Mouse (Mus musculus) liver, embryonic 15.5 days (tissue): ENCODE measurements around the gene Srebf2. TPM values are rescaled to one million over a fixed set of nuclear protein-coding genes. Genes with fewer than 3 reads are reported as not detected.

ENCODE experiments used
- ATAC-seq: fragments of 200-750 bp; cut with Nextera tagmentation; 2 replicates; pipeline ENCODE4 v1.8.0; 2017; ENCODE audit warnings: moderate number of reproducible peaks, mild to moderate bottlenecking, moderate library complexity; ENCODE audit not compliant: insufficient read depth
- H3K27ac ChIP-seq: fragments of 300-500 bp; sonication (generic); replicated peaks from 2 replicates; pipeline ENCODE4 v1.5.1; 2015; ENCODE audit warnings: mild to moderate bottlenecking, inconsistent platforms
- H3K27me3 ChIP-seq: fragments of 300-500 bp; sonication (generic); 2 replicates; pipeline ENCODE4 v1.6.1; 2015; ENCODE audit warnings: mild to moderate bottlenecking, inconsistent platforms
- H3K36me3 ChIP-seq: fragments of 300-500 bp; sonication (generic); replicated peaks from 2 replicates; pipeline ENCODE4 v1.6.1; 2015; ENCODE audit warnings: moderate library complexity, mild to moderate bottlenecking, inconsistent platforms
- H3K4me1 ChIP-seq: fragments of 300-500 bp; sonication (generic); replicated peaks from 2 replicates; pipeline ENCODE4 v1.6.1; 2015; ENCODE audit warnings: inconsistent platforms
- H3K4me2 ChIP-seq: fragments of 300-500 bp; sonication (generic); 2 replicates; pipeline ENCODE4 v1.6.1; 2015; ENCODE audit warnings: moderate library complexity, mild to moderate bottlenecking, inconsistent platforms
- H3K4me3 ChIP-seq: fragments of 300-500 bp; sonication (generic); replicated peaks from 2 replicates; pipeline ENCODE4 v1.5.1; 2015; ENCODE audit warnings: mild to moderate bottlenecking, inconsistent platforms
- H3K9ac ChIP-seq: fragments of 300-500 bp; sonication (generic); 2 replicates; pipeline ENCODE4 v1.6.1; 2015; ENCODE audit warnings: moderate library complexity, mild to moderate bottlenecking, inconsistent platforms
- H3K9me3 ChIP-seq: fragments of 300-500 bp; sonication (generic); replicated peaks from 2 replicates; pipeline ENCODE4 v1.6.1; 2016; ENCODE audit warnings: inconsistent platforms
- WGBS: fragments of 180-500 bp; shearing (Covaris S2); methylation state at CpG from one replicate; pipeline ENCODE4 v1.1.7; 2015; ENCODE audit warnings: mixed read lengths; ENCODE audit not compliant: insufficient replicate concordance; 5-methylcytosine and 5-hydroxymethylcytosine counted together
- polyA plus RNA-seq: library from polyadenylated mRNA; unstranded; fragments of >200 nt; fragmentation: Nextera tagmentation; extraction: Ambion mirVana; gene quantifications from 2 replicates; pipeline ENCODE4 v1.2.1, GENCODE M21; 2015

Srebf2 gene
- polyA plus RNA-seq, 1 experiment from 2014 or later: 53.6 TPM

- H3K9me3 ChIP-seq: no peaks in the 10 kb centered on the region
- peaks cover 6% of the 10 kb centered on the region for H3K4me1 ChIP-seq
- no peak overlapping the region for H3K4me3 ChIP-seq
- WGBS: 27% methylated on average over 26 of the region's 26 CpGs
- H3K27ac ChIP-seq: no peak overlapping the region
- peaks cover 94% of the 10 kb centered on the region for H3K27me3 ChIP-seq
- no peak overlapping the region for H3K4me2 ChIP-seq
- no peaks in the 10 kb centered on the region for H3K36me3 ChIP-seq
- H3K9ac ChIP-seq: no peak overlapping the region
- ATAC-seq: no peak
These were observed 72.0 kb downstream of the Srebf2 start for GRCm38 (mm10) chr15:82218778-82219666.

GRCm38 (mm10) chr15:82220003-82220675 lies 73.2 kb downstream of the Srebf2 start:
- peaks cover 94% of the 10 kb centered on the region for H3K27me3 ChIP-seq
- 66% methylated on average over 12 of the region's 12 CpGs for WGBS

GRCm38 (mm10) chr15:82221104-82221860 lies 74.3 kb downstream of the Srebf2 start:
- Histone ChIP-seq H3K9ac (no peak overlapping the region), H3K36me3 (no peaks in the 10 kb centered on the region), H3K27me3 (peaks cover 94% of the 10 kb centered on the region), H3K4me2 (no peak overlapping the region), H3K9me3 (no peaks in the 10 kb centered on the region), H3K27ac (no peak overlapping the region), H3K4me1 (peaks cover 26% of the 10 kb centered on the region), H3K4me3 (no peak overlapping the region)
- 65% methylated on average over 14 of the region's 14 CpGs for WGBS
- no peak for ATAC-seq

More at GRCm38 (mm10) chr15:82220003-82220675, 73.2 kb downstream of the Srebf2 start:
- Histone ChIP-seq H3K4me2 (no peak overlapping the region), H3K9me3 (no peaks in the 10 kb centered on the region), H3K4me3 (no peak overlapping the region), H3K9ac (no peak overlapping the region), H3K36me3 (no peaks in the 10 kb centered on the region), H3K27ac (no peak overlapping the region), H3K4me1 (peaks cover 17% of the 10 kb centered on the region)
- ATAC-seq: no peak

GRCm38 (mm10) chr15:82223251-82223650 lies 76.3 kb downstream of the Srebf2 start:
- H3K9ac ChIP-seq: no peak overlapping the region
- WGBS: 26% methylated on average over 7 of the region's 7 CpGs
- H3K27me3 ChIP-seq: peaks cover 81% of the 10 kb centered on the region
- ATAC-seq: no peak
- peaks cover 30% of the 10 kb centered on the region for H3K4me1 ChIP-seq
- no peaks in the 10 kb centered on the region for H3K36me3 ChIP-seq
- no peak overlapping the region for H3K27ac ChIP-seq
- peak overlapping the region; percentile 56; the same call in 1 of the 2 replicates for H3K4me3 ChIP-seq
- H3K9me3 ChIP-seq: no peaks in the 10 kb centered on the region
- H3K4me2 ChIP-seq: peak overlapping the region; percentile 79

GRCm38 (mm10) chr15:82223657-82224601 lies 76.9 kb downstream of the Srebf2 start, which contains the start of gene Tnfrsf13c:
Tnfrsf13c (minus strand) TSS chr15:82224369.
- H3K4me1 ChIP-seq: peaks cover 36% of the 10 kb centered on the region
- H3K9me3 ChIP-seq: no peaks in the 10 kb centered on the region
- H3K9ac ChIP-seq: peak within 1 kb of the TSS; percentile 54
- H3K4me2 ChIP-seq: peak within 1 kb of the TSS; percentile 79
- H3K27ac ChIP-seq: no peak within 1 kb of the TSS
- peaks cover 74% of the 10 kb centered on the region for H3K27me3 ChIP-seq
- 5% methylated on average over 44 of the region's 44 CpGs for WGBS
- H3K36me3 ChIP-seq: no peaks in the 10 kb centered on the region
- H3K4me3 ChIP-seq: peak within 1 kb of the TSS; percentile 56
- ATAC-seq: peak; percentile 77

- H3K9me3 ChIP-seq: no peaks in the 10 kb centered on the region
- H3K4me3 ChIP-seq: peak overlapping the region; percentile 56
- WGBS: 33% methylated on average over 7 of the region's 7 CpGs
- no peak overlapping the region for H3K27ac ChIP-seq
- no peaks in the 10 kb centered on the region for H3K36me3 ChIP-seq
- peaks cover 67% of the 10 kb centered on the region for H3K27me3 ChIP-seq
- no peak overlapping the region; the same call in 1 of the 2 replicates for H3K9ac ChIP-seq
- peak; percentile 72 for ATAC-seq
- H3K4me1 ChIP-seq: peaks cover 44% of the 10 kb centered on the region
- H3K4me2 ChIP-seq: peak overlapping the region; percentile 79
These were observed 77.7 kb downstream of the Srebf2 start for GRCm38 (mm10) chr15:82224602-82225215.

- Histone ChIP-seq H3K4me3 (no peak overlapping the region), H3K9ac (no peak overlapping the region)
These were observed 78.8 kb downstream of the Srebf2 start for GRCm38 (mm10) chr15:82225769-82226168.

GRCm38 (mm10) chr15:82229542-82230045 lies 82.6 kb downstream of the Srebf2 start:
- Histone ChIP-seq H3K4me1 (peaks cover 50% of the 10 kb centered on the region), H3K4me3 (peak overlapping the region; percentile 18), H3K27me3 (peaks cover 23% of the 10 kb centered on the region), H3K36me3 (peaks cover 7% of the 10 kb centered on the region), H3K27ac (peak overlapping the region; percentile 85), H3K9ac (peak overlapping the region; percentile 50), H3K9me3 (no peaks in the 10 kb centered on the region), H3K4me2 (peak overlapping the region; percentile 68)
- ATAC-seq: peak; percentile 97
- WGBS: 37% methylated on average over 11 of the region's 11 CpGs

More at GRCm38 (mm10) chr15:82225769-82226168, 78.8 kb downstream of the Srebf2 start:
- no peaks in the 10 kb centered on the region for H3K9me3 ChIP-seq
- ATAC-seq: no peak
- H3K27ac ChIP-seq: no peak overlapping the region
- WGBS: 64% methylated on average over 5 of the region's 5 CpGs
- H3K4me2 ChIP-seq: no peak overlapping the region
- H3K36me3 ChIP-seq: no peaks in the 10 kb centered on the region
- H3K4me1 ChIP-seq: peaks cover 55% of the 10 kb centered on the region
- peaks cover 60% of the 10 kb centered on the region for H3K27me3 ChIP-seq

- WGBS: 61% methylated on average over 6 of the region's 6 CpGs
- ATAC-seq: peak; percentile 55
- Histone ChIP-seq H3K9ac (peak overlapping the region; percentile 50), H3K27me3 (peaks cover 17% of the 10 kb centered on the region), H3K27ac (peak overlapping the region; percentile 85), H3K36me3 (peaks cover 7% of the 10 kb centered on the region), H3K9me3 (no peaks in the 10 kb centered on the region), H3K4me1 (peaks cover 45% of the 10 kb centered on the region), H3K4me3 (peak overlapping the region; percentile 18), H3K4me2 (peak overlapping the region; percentile 68)
These were observed 83.2 kb downstream of the Srebf2 start for GRCm38 (mm10) chr15:82230098-82230611.
